Mouse (Mus musculus) embryonic facial prominence, embryonic 11.5 days (tissue): ENCODE data around the gene Mtcl1. TPM values are rescaled to one million over a fixed set of nuclear protein-coding genes. Genes with fewer than 3 reads are reported as not detected.
A peak's percentile ranks its signal among the peaks of the same experiment; 100 is the strongest.

Experiments
- ATAC-seq: fragments of 200-750 bp; cut with Nextera tagmentation; replicated peaks from 2 replicates; pipeline ENCODE4 v1.8.0; 2017; ENCODE audit warnings: low read depth; ENCODE audit not compliant: insufficient number of reproducible peaks, low FRiP score, low TSS enrichment
- DNase-seq: peaks from one replicate; pipeline ENCODE4 v3.0.0-alpha.2; 2015; ENCODE audit warnings: low spot score
- H3K27ac ChIP-seq: fragments of 300-500 bp; sonication (generic); replicated peaks from 2 replicates; pipeline ENCODE4 v1.5.1; 2014; ENCODE audit warnings: mild to moderate bottlenecking, low read depth, low read length, control low read depth
- H3K27me3 ChIP-seq: fragments of 300-500 bp; sonication (generic); 2 replicates; pipeline ENCODE4 v1.6.1; 2014; ENCODE audit warnings: mild to moderate bottlenecking, low read length, moderate library complexity, mixed read lengths; ENCODE audit not compliant: control insufficient read depth, insufficient read depth
- H3K36me3 ChIP-seq: fragments of 300-500 bp; sonication (generic); replicated peaks from 2 replicates; pipeline ENCODE4 v1.6.1; 2014; ENCODE audit warnings: low read depth, mild to moderate bottlenecking, low read length, moderate library complexity, mixed read lengths; ENCODE audit not compliant: control insufficient read depth, insufficient read depth
- H3K4me1 ChIP-seq: fragments of 300-500 bp; sonication (generic); 2 replicates; pipeline ENCODE4 v1.6.1; 2014; ENCODE audit warnings: low read length, mixed read lengths; ENCODE audit not compliant: control insufficient read depth, insufficient read depth
- H3K4me2 ChIP-seq: fragments of 300-500 bp; sonication (generic); 2 replicates; pipeline ENCODE4 v1.6.1; 2014; ENCODE audit warnings: low read depth, mild to moderate bottlenecking, control low read depth, low read length, moderate library complexity
- H3K4me3 ChIP-seq: fragments of 300-500 bp; sonication (generic); 2 replicates; pipeline ENCODE4 v1.5.1; 2014; ENCODE audit warnings: low read depth, low read length, control low read depth
- H3K9ac ChIP-seq: fragments of 300-500 bp; sonication (generic); replicated peaks from 2 replicates; pipeline ENCODE4 v1.6.1; 2014; ENCODE audit warnings: mild to moderate bottlenecking, control low read depth, low read length
- H3K9me3 ChIP-seq: fragments of 300-500 bp; sonication (generic); replicated peaks from 2 replicates; pipeline ENCODE4 v1.6.1; 2016; ENCODE audit warnings: mild to moderate bottlenecking, low read length, inconsistent platforms, mixed read lengths; ENCODE audit not compliant: control insufficient read depth
- whole genome bisulfite sequencing: fragments of 180-500 bp; shearing (Covaris S2); extraction: QIAGEN DNeasy Blood & Tissue Kit; methylation state at CpG from one replicate; pipeline ENCODE4 v1.1.7; 2014; 5-methylcytosine and 5-hydroxymethylcytosine counted together
- polyA plus RNA-seq: library from polyadenylated mRNA; unstranded; fragments of >200 nt; fragmentation: Nextera tagmentation; extraction: Ambion mirVana; gene quantifications from 2 replicates; pipeline ENCODE4 v1.2.1, GENCODE M21; 2014

The Mtcl1 gene
- polyA plus RNA-seq, 1 experiment from 2014 or later, result 6.0 TPM

GRCm38 (mm10) chr17:66365293-66365642, 84.3 kb downstream of the Mtcl1 start:
- 80% methylated on average over 3 of the region's 3 CpGs for WGBS
- H3K9me3 ChIP-seq, result no peaks in the 10 kb centered on the region
- H3K27me3 ChIP-seq, result no peaks in the 10 kb centered on the region
- H3K4me3 ChIP-seq, result no peak overlapping the region
- no peak overlapping the region for H3K9ac ChIP-seq
- H3K27ac ChIP-seq, result no peak overlapping the region
- no peaks in the 10 kb centered on the region for H3K4me1 ChIP-seq
- no peak overlapping the region for H3K4me2 ChIP-seq
- no peaks in the 10 kb centered on the region for H3K36me3 ChIP-seq
- DNase-seq, result no peak
- ATAC-seq, result no peak

- 71% methylated on average over 24 of the region's 26 CpGs for WGBS
- DNase-seq, result no peak
- Histone ChIP-seq H3K27ac (no peak overlapping the region), H3K27me3 (no peaks in the 10 kb centered on the region), H3K36me3 (no peaks in the 10 kb centered on the region), H3K9ac (no peak overlapping the region), H3K9me3 (no peaks in the 10 kb centered on the region), H3K4me3 (no peak overlapping the region), H3K4me1 (no peaks in the 10 kb centered on the region), H3K4me2 (no peak overlapping the region)
- ATAC-seq, result no peak
These were observed 84.8 kb downstream of the Mtcl1 start for GRCm38 (mm10) chr17:66364525-66365292.

- Histone ChIP-seq H3K4me3 (no peak overlapping the region), H3K4me2 (no peak overlapping the region), H3K9me3 (no peaks in the 10 kb centered on the region), H3K27ac (no peak overlapping the region), H3K9ac (no peak overlapping the region), H3K4me1 (no peaks in the 10 kb centered on the region), H3K36me3 (no peaks in the 10 kb centered on the region), H3K27me3 (no peaks in the 10 kb centered on the region)
- 92% methylated on average over 32 of the region's 36 CpGs for WGBS
- DNase-seq (no peak), ATAC-seq (no peak)
These were observed 85.6 kb downstream of the Mtcl1 start for GRCm38 (mm10) chr17:66363852-66364524.

- no peak overlapping the region for H3K4me3 ChIP-seq
- H3K36me3 ChIP-seq, result no peaks in the 10 kb centered on the region
- WGBS, result 86% methylated on average over 15 of the region's 15 CpGs
- H3K4me1 ChIP-seq, result no peaks in the 10 kb centered on the region; the same call in 1 of the 2 replicates
- H3K9ac ChIP-seq, result no peak overlapping the region
- ATAC-seq, result no peak
- no peak overlapping the region for H3K4me2 ChIP-seq
- H3K9me3 ChIP-seq, result no peaks in the 10 kb centered on the region
- no peaks in the 10 kb centered on the region for H3K27me3 ChIP-seq
- DNase-seq, result no peak
- no peak overlapping the region for H3K27ac ChIP-seq
These were observed 87.1 kb downstream of the Mtcl1 start for GRCm38 (mm10) chr17:66362287-66363016.

GRCm38 (mm10) chr17:66358026-66358978, 91.2 kb downstream of the Mtcl1 start:
- Histone ChIP-seq H3K9ac (no peak overlapping the region), H3K4me1 (no peaks in the 10 kb centered on the region; the same call in 1 of the 2 replicates), H3K27me3 (no peaks in the 10 kb centered on the region), H3K9me3 (no peaks in the 10 kb centered on the region), H3K36me3 (no peaks in the 10 kb centered on the region), H3K27ac (0 out of 2 replicates have a peak overlapping the region, but pooled peaks have one; percentile 9), H3K4me3 (no peak overlapping the region), H3K4me2 (no peak overlapping the region)
- ATAC-seq (0 out of 2 replicates have a peak, but pooled peaks have one; percentile 4), DNase-seq (peak; percentile 42)
- 75% methylated on average over 27 of the region's 27 CpGs for WGBS

- H3K4me1 ChIP-seq, result no peaks in the 10 kb centered on the region; the same call in 1 of the 2 replicates
- DNase-seq (no peak), ATAC-seq (no peak)
- no peaks in the 10 kb centered on the region for H3K27me3 ChIP-seq
- no peak overlapping the region for H3K4me2 ChIP-seq
- H3K36me3 ChIP-seq, result no peaks in the 10 kb centered on the region
- no peaks in the 10 kb centered on the region for H3K9me3 ChIP-seq
- WGBS, result 88% methylated on average over 9 of the region's 9 CpGs
- H3K4me3 ChIP-seq, result no peak overlapping the region
- H3K9ac ChIP-seq, result no peak overlapping the region
- H3K27ac ChIP-seq, result 0 out of 2 replicates have a peak overlapping the region, but pooled peaks have one; percentile 9
These were observed 92.2 kb downstream of the Mtcl1 start for GRCm38 (mm10) chr17:66357171-66358025.

GRCm38 (mm10) chr17:66353907-66354306, 95.6 kb downstream of the Mtcl1 start:
- Histone ChIP-seq H3K36me3 (no peaks in the 10 kb centered on the region), H3K4me3 (no peak overlapping the region), H3K27ac (no peak overlapping the region), H3K4me1 (no peaks in the 10 kb centered on the region; the same call in 1 of the 2 replicates), H3K9ac (no peak overlapping the region), H3K4me2 (no peak overlapping the region), H3K9me3 (no peaks in the 10 kb centered on the region), H3K27me3 (no peaks in the 10 kb centered on the region)
- ATAC-seq, result no peak
- no peak for DNase-seq
- WGBS, result 83% methylated on average over 14 of the region's 14 CpGs
